Mouse (Mus musculus) lung, postnatal 14 days (tissue): ENCODE results near the gene Iqck.

Experiments
- DNase-seq: peaks from one replicate; pipeline ENCODE4 v3.0.0; 2021

Gene Iqck

DNA sequence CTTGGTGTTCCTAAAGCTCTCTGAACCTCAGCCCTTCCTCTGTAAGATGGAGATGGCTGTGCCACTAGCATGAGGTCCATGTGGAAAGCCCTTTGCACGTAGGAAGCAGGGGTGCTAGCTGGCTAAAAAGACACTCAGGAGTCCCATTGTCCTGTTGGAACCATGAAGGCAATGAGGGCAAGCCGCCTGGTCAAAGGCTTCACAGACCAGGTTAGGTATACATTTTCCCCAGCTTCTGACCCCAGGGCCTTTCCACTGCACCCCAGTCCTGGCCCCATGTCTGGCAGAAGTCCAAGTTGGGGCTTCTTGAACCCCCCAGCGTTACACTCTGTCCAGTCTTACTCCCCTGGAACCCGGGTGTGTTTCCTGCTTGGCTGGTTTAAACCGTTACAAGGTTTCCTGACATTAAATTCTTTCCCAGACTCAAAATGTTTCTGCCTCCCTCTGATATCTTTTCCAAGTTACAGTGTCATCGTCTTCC is 136.6 kb downstream of the Iqck start:
- DNase-seq = no peak

DNA sequence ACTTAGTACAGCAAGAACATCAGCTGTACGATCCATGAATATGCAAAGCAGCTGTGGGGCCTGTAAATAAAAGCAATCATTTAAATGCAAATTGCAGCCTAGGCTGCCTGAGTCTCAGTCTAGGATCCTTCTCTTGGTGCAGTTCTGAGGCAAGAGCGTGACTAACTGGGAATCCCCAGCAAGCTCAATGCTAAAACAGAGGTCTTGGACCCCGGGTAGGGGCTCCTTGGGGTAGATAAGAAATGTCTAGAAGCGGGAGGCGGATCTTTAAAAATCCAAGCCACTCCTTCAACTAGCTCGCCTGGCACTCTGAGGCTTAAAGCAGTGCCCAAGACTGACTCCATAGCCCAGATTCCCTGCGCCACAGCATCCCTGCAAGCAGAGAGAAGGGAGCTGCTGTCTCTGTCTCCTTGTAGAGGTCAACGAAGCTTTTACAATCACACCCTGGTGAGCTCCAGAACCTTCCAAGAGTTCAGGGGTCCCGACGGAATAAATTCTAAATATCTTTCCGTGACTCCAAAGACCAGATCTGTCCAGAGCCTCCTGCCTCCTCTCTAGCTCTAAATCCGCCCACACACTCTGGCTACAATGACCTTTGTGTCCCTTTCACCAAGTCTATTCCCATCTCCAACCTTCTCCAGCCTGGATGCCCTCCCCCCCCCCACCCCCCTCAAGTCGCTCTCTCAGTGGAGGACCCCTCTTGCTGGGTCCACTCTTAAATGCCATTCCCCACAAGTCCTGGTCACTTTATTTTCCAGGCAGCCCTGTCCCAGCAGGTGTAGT is 137.3 kb downstream of the Iqck start:
- DNase-seq = no peak

DNA sequence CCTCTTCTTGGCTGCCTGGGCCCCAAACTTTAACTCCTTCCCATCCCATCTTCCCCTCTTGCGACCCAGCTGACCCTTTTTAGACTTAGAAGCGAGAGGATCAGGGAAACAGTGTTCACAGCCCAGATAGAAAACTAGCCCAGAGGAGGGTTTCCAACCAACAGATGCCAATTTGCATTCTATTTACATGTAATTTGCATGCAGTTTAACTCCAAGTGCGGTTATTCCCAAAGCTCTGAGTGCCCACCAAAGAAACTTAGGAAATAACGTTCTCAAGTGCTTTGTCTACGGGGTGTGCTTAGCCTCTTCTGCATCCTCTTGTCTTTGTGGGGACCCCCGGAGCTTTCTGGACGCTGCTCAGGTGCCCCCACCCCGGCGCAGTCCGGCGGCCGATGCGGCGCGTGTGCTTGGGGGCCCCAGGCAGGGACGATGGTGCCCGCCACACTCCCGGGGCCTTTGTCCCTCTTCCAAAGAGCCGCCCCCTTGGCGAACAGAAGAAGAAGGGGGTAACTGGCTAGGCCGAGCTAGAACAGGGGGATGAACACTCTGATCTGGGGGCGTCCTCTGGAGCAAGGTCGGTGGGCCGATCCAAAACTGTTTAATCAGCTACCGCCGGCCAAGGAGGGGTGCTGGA is 138.2 kb downstream of the Iqck start:
- DNase-seq = no peak

DNA sequence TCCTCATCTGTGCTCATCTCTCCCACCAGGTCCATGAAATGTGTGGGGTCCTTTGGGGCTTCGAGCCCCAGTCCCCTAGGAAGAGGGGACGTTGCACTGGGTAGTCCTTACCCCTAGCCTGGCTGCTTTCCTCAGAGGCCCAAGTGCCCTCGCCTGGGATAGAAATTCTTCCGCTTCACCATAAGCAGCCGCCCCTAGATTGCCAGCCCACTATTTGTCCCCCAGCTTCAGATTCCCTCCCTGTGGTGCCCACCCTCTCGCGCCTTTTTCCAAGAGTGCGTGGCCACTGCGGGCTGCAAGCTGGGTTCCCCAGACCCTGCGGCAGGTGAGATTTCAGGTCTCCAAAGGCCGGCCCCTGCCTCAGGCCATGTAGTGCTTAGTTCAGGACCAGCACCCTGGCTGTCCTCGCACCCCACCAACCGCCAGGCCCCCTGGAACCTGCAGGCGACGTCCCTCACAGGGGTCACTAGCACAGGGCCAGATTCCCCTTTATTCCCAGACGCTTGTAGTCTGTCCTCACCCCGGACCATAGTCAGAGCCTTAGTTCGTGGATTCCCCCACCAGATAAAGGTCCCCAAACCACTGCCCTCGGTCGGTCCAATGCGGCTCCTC is 138.8 kb downstream of the Iqck start:
- DNase-seq = no peak

DNA sequence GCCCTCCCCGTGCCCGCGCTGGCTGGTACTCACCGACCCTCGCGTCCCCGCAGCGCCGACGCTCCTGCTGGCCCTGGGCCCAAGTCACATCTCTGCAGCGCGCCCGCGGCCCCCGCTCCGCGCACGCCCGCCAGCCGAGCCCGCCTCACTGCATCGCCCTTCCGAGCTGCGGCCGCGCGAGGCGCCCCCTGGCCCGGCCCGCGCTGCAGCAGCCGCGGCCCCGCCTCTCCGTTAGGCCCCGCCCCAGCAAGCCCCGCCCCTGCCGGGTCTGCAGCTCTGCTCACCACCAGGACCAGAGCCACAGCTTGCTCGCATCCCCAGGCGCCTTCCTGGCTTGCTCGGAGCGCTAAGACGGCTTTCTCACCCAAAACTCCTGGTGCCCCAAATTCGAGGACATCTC is 139.5 kb downstream of the Iqck start, which contains the start of gene Gprc5b:
Gene Gprc5b (minus strand): TSS at position 205 of the 400 bp plus-strand sequence.
- DNase-seq = peak; percentile 91

DNA sequence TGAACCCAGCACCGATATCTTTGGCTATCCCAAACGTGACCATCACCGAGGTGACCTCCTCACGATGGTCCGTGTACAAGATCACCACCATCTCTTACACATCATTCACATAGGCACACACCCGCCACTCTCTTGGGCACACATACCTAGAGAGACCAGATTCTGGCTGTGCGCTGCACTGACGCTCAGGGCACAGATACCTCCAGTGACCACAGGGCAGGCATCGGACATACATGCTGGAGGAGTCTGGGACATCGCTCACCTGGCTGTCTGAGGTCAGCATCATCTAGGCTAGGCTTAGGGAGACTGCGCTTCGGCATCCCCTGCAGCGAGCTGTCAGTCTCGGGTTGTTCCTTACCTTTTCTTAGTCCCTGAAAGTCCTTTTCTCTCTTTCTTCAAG is 140.1 kb downstream of the Iqck start:
- DNase-seq = no peak

DNA sequence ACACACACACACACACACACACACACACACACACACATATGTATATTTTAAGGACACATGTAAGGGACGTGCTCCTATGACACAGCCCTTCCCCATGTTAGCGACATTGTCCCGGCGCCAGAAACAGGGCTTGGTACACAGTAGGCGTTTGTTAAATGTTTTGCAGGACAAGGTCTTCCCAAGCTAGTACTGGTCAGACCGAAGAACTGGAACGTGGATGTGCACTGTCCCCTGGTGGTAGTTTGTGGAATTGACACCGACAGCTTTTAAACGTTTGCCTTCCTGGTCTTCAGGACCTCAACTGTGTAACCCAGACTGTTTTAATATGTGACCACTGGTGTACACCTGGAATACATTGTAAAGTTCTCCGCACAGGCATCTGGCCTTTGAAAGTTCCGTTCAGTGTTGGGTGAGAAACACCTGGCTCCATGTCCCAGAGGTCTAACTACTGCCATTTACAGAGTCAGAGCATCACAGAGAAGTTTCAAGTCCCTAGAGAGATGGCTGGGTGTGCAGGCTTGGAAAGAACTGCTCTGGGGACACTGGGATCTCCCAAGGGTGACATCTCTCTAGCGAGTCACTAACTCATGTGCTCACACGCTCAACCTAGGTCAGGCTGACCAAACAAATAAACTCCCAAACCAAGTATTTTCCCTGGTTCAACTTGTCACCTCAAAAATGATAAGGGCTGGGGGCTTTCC is 140.7 kb downstream of the Iqck start:
- DNase-seq = peak; percentile 83

DNA sequence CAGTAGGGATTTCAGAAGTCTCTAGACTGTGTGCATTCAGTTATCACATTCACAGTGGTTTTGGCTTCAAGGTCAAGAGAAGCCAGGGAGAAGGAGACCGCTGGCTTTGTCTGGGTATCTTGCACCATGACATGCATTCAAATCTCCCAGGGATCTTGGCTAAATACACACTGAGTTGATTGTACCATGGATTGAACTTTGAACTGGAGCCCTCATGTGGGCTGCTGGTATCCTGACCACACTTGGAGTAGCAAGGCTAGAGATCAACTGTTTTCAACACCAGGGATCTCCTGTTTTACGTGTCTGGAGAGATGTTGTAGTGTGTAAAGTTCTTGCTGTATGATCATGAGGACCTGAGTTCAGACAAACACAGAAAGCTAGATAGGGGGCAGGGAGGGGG is 144.3 kb downstream of the Iqck start:
- DNase-seq = no peak

DNA sequence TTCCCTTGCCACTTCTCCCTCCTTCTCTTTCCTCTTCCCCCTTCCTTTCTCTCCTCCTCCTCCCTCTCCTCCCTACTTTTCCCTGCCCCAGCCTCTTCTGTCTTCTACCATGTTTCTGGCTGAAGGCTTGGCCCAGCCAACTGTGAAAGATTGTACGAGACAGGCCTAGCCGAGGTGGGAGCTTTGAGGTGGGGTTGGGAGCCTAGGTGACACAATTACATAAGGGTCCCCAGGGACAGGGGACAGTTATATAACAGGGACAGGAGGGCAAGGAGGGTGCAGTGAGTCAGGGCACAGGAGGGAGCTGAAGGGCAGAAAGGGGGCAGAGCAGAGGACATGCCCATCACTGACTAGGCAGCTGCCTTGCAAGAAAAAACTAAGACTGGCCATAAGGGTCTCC is 146.4 kb downstream of the Iqck start:
- no peak for DNase-seq

DNA sequence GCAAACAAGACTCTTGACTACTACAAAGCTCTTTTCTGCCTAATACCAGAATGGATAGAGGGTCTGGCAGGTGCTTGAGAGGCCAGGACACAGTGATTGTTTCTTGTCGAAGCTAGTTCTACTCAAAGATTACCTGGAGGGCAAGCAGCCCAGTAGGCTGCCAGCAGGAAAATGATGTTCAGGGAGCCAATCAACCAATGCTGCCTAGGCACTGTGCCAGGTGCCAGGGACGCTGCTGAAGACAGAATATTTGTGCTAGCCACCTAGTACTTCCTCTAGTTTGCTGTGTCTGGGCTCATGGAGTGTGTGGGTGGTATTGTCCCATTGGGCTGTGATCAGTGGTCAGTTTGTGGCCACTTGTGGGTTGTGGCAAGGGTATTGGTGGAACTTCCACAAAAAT is 146.9 kb downstream of the Iqck start:
- DNase-seq = no peak

DNA sequence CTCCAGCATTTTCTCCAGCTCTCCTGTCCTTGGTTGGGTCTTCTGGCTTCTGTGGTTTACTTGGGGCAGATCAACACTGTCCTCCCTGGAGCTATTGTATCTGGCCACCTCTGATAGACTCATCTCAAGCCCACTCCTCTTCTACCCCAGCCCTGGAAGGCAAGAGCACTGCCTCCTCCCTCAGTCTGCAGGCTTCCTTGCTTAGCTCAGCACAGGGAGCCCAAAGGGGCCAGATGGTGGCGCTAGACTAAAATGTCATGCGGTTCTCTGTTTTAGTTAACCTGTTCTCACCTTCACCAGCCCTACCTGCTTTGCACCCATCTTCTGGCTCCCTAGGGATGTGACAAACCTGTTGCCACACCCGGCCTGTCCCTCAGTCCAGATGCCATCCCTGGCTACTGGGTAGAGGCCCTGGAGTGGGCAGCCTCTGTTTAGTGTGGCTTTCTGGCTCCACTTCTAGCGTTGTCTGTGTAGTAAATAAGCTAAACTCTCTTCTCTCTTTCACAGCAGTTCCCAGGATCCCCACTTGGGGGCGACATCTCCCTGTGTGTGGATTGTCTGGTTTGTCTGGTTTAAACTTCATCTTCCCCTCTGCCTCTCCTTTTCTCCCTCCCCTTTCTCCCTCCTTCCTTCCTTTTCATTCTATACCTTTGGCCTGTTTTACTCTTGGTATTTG is 155.4 kb downstream of the Iqck start:
- DNase-seq = peak; percentile 68

DNA sequence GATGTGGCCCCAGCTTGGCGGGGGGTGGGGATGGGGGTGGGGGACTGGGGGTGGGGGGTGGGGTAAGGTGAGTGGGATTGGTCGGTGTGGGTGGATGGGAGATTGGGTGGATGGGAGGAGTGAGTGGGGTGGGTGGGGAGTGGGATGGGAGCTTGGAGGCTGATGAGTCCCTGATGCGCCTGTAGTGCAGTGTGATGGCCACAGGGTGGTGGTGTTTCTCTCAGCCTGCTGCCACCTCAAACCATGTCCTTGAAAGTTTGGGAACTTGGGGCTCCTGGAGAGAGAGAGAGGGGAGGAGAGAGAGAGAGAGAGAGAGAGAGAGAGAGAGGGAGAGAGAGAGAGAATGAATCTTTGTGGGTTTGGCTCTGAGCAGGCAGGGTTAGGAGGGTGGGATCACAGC is 160.2 kb downstream of the Iqck start:
- DNase-seq = no peak

DNA sequence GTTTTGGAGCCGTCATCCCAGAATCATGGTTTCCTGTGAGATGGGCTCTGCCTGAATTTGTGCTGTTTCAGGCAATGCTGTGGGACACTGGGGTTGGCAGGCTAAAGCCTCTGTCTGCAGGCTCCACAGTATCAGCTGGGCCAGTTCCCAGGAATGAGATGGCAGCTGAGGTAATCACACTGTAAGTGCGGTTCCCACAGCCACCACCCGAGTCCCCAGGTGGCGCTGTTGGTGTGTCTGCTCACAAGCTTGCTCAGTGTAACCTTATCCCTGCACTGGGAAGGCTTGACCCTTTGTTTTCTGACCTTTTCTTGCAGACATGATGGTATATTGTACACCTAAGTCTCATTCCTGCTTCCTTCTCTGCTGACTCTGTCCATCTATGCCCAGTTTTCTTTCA is 164.0 kb downstream of the Iqck start:
- DNase-seq = peak; percentile 34
